Mouse (Mus musculus) ES-E14 (cell line): Measurements from ENCODE around the gene Trappc2. TPM values are rescaled to one million over a fixed set of nuclear protein-coding genes. Genes with fewer than 3 reads are reported as not detected.

Experiments used
- DNase-seq: peaks from one replicate; pipeline ENCODE4 v3.0.0-alpha.2; 2013; ENCODE audit warnings: low read depth, low spot score
- H3K27ac ChIP-seq: 2 replicates; pipeline ENCODE4 v1.5.1; 2012; ENCODE audit warnings: low read depth, mild to moderate bottlenecking, low read length, moderate library complexity, mixed read lengths; ENCODE audit not compliant: poor library complexity, insufficient read depth, severe bottlenecking
- H3K36me3 ChIP-seq: 2 replicates; pipeline ENCODE4 v1.6.1; 2012; ENCODE audit warnings: mild to moderate bottlenecking, low read length, moderate library complexity, mixed read lengths; ENCODE audit not compliant: control insufficient read depth, poor library complexity, insufficient read depth, severe bottlenecking
- H3K4me1 ChIP-seq, 2 experiments: fragments of 150-350 bp in 1 of 2; sonication (generic) in 1 of 2; 2 replicates each; pipeline ENCODE4 v1.6.1; 2012; ENCODE audit warnings: low read length in 2 of 2, mild to moderate bottlenecking in 1 of 2, mixed read lengths in 1 of 2; ENCODE audit not compliant: control insufficient read depth in 2 of 2, insufficient read depth in 2 of 2, poor library complexity in 1 of 2
- H3K4me3 ChIP-seq, 2 experiments: fragments of 150-350 bp in 1 of 2; sonication (generic) in 1 of 2; 2 replicates each; pipeline ENCODE4 v1.5.1; 2012; ENCODE audit warnings: low read length in 2 of 2, low read depth in 1 of 2, mild to moderate bottlenecking in 1 of 2, mixed read lengths in 1 of 2; ENCODE audit not compliant: insufficient read depth in 1 of 2, poor library complexity in 1 of 2, severe bottlenecking in 1 of 2
- H3K9ac ChIP-seq: 2 replicates; pipeline ENCODE4 v1.6.1; 2012; ENCODE audit warnings: low read depth, mild to moderate bottlenecking, low read length, mixed read lengths; ENCODE audit not compliant: poor library complexity, insufficient read depth, severe bottlenecking
- H3K9me3 ChIP-seq: fragments of 150-350 bp; sonication (generic); 2 replicates; pipeline ENCODE4 v1.6.1; 2012; ENCODE audit warnings: low read depth, mild to moderate bottlenecking, low read length; ENCODE audit not compliant: control insufficient read depth, insufficient read depth
- CHD2 ChIP-seq: IDR thresholded peaks from 2 replicates; pipeline ENCODE4 v1.6.1; 2014; ENCODE audit warnings: mild to moderate bottlenecking, low read depth, low read length, inconsistent platforms
- HCFC1 ChIP-seq: IDR thresholded peaks from 2 replicates; pipeline ENCODE4 v1.6.1; 2012; ENCODE audit warnings: low read length, inconsistent platforms, borderline replicate concordance; ENCODE audit not compliant: insufficient read depth
- MAFK ChIP-seq: IDR thresholded peaks from 2 replicates; pipeline ENCODE4 v1.6.1; 2014; ENCODE audit warnings: mild to moderate bottlenecking, low read depth, low read length, inconsistent platforms; ENCODE audit not compliant: insufficient read depth
- ZC3H11A ChIP-seq: IDR thresholded peaks from 2 replicates; pipeline ENCODE4 v1.6.1; 2012; ENCODE audit warnings: low read depth, mild to moderate bottlenecking, inconsistent platforms, low read length, borderline replicate concordance
- ZNF384 ChIP-seq: IDR thresholded peaks from 2 replicates; pipeline ENCODE4 v1.6.1; 2012; ENCODE audit warnings: low read depth, low read length, inconsistent platforms
- in situ Hi-C, 2 experiments: fragments of 600-800 bp; cut with MboI; formaldehyde crosslinking; loops; one replicate each; pipeline ENCODE4 v1.15.1; 2025; ENCODE audit warnings: low sequenced_read_pairs in 2 of 2, inconsistent platforms in 1 of 2; ENCODE audit not compliant: unreplicated experiment in 2 of 2
- total RNA-seq: library from RNA; depleted of rRNA; stranded (reverse); fragments of 300-350 nt; gene quantifications from 2 replicates; pipeline ENCODE4 v1.2.3, GENCODE M21; 2012

Gene Trappc2
- total RNA-seq, 1 experiment, result 13.3 TPM

- in situ Hi-C loops, result no loop called here
- TF ChIP-seq ZNF384, result no peak
- TF ChIP-seq CHD2, result no peak
- no peak for TF ChIP-seq ZC3H11A
- no peak for TF ChIP-seq MAFK
Measured at GRCm38 (mm10) chrX:166468321-166468720, 27.9 kb downstream of the Trappc2 start.

DNA sequence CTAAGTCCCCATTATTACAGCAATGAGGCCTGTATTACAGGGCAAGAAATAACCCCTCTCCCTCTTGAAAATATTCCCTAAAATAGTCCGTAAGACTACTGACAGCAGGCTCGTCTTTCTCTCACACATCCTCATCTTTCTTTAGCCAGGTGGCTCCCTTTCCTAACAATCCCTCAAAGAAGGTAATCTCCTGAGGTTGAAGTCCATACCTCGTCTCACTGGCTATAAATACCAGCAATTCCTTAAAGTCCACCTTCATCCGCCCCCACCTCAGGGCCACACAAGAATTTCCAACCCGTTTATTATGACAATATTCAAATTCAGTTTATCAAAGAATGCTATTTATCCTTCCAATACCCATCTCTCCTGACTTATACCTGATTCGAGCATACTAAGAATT is 32.2 kb downstream of the Trappc2 start:
- TF ChIP-seq ZNF384, result no peak
- TF ChIP-seq MAFK, result no peak
- TF ChIP-seq HCFC1, result no peak
- no peak for DNase-seq
- no peak overlapping the region for H3K9ac ChIP-seq
- H3K36me3 ChIP-seq, result peaks cover 3% of the 10 kb centered on the region
- H3K27ac ChIP-seq, result no peak overlapping the region
- H3K4me3 ChIP-seq, result no peak overlapping the region
- in situ Hi-C loops, result no loop called here
- H3K9me3 ChIP-seq, result no peaks in the 10 kb centered on the region
- peaks cover 0 to 4% of the 10 kb centered on the region in 2 experiments; a peak in 1 of 4 replicates for H3K4me1 ChIP-seq

More at GRCm38 (mm10) chrX:166468321-166468720, 27.9 kb downstream of the Trappc2 start:
- DNase-seq, result no peak
- H3K4me1 ChIP-seq, result 0 out of 4 replicates have a peak, but pooled peaks cover 0 to 4% of the 10 kb centered on the region in 2 experiments
- no peak overlapping the region for H3K9ac ChIP-seq
- no peak overlapping the region for H3K4me3 ChIP-seq
- H3K27ac ChIP-seq, result no peak overlapping the region
- H3K9me3 ChIP-seq, result no peaks in the 10 kb centered on the region
- H3K36me3 ChIP-seq, result peaks cover 3% of the 10 kb centered on the region; the same call in 1 of the 2 replicates

- Histone ChIP-seq H3K9me3 (no peaks in the 10 kb centered on the region), H3K27ac (no peak overlapping the region), H3K9ac (peak overlapping the region; percentile 38; the same call in 1 of the 2 replicates), H3K4me3 (peak overlapping the region; percentile 11 to 28; a peak in 2 of 4 replicates), H3K36me3 (no peaks in the 10 kb centered on the region; the same call in none of the 2 replicates), H3K4me1 (no peaks in the 10 kb centered on the region; a peak in 1 of 4 replicates)
- in situ Hi-C loops, result no loop called here
- no peak for DNase-seq
- TF ChIP-seq ZC3H11A, result no peak
- TF ChIP-seq CHD2, result no peak
- no peak for TF ChIP-seq MAFK
- no peak for TF ChIP-seq ZNF384
- TF ChIP-seq HCFC1, result no peak
Measured at GRCm38 (mm10) chrX:166477393-166477792, 37.0 kb downstream of the Trappc2 start.

GRCm38 (mm10) chrX:166478631-166479364 is 38.4 kb downstream of the Trappc2 start:
- no peaks in the 10 kb centered on the region; the same call in none of the 2 replicates for H3K36me3 ChIP-seq
- peak overlapping the region; percentile 83 for H3K27ac ChIP-seq
- H3K9me3 ChIP-seq, result no peaks in the 10 kb centered on the region
- peak; percentile 3 for DNase-seq
- peak overlapping the region; percentile 97 for H3K9ac ChIP-seq
- TF ChIP-seq CHD2 (no peak), HCFC1 (no peak), ZC3H11A (no peak), ZNF384 (no peak), MAFK (no peak)
- peak overlapping the region; percentile 97 to 98 for H3K4me3 ChIP-seq
- in situ Hi-C loops, result no loop called here
- no peaks in the 10 kb centered on the region; a peak in 2 of 4 replicates for H3K4me1 ChIP-seq
